Mouse (Mus musculus) limb, embryonic 12.5 days (tissue): ENCODE measurements at regions not wholly inside any gene's neighbourhood (a gene's known extent, or its start where the extent isn't known, plus 50 kb on each side); places are given as distances from the start of the nearest gene placed in this dataset.

Source experiments
- ATAC-seq: fragments of 200-750 bp; cut with Nextera tagmentation; 2 replicates; pipeline ENCODE4 v1.8.0; 2017; ENCODE audit warnings: low read depth, moderate TSS enrichment; ENCODE audit not compliant: insufficient number of reproducible peaks, insufficient read depth, low FRiP score, low TSS enrichment
- H3K27ac ChIP-seq: fragments of 300-500 bp; sonication (generic); 2 replicates; pipeline ENCODE4 v1.5.1; 2016; ENCODE audit warnings: mild to moderate bottlenecking, moderate library complexity
- H3K27me3 ChIP-seq: fragments of 300-500 bp; sonication (generic); 2 replicates; pipeline ENCODE4 v1.6.1; 2016; ENCODE audit warnings: mild to moderate bottlenecking, moderate library complexity
- H3K36me3 ChIP-seq: fragments of 300-500 bp; sonication (generic); 2 replicates; pipeline ENCODE4 v1.6.1; 2016; ENCODE audit warnings: mild to moderate bottlenecking, moderate library complexity
- H3K4me1 ChIP-seq: fragments of 300-500 bp; sonication (generic); replicated peaks from 2 replicates; pipeline ENCODE4 v1.6.1; 2016
- H3K4me2 ChIP-seq: fragments of 300-500 bp; sonication (generic); 2 replicates; pipeline ENCODE4 v1.6.1; 2016; ENCODE audit warnings: mild to moderate bottlenecking, moderate library complexity
- H3K4me3 ChIP-seq: fragments of 300-500 bp; sonication (generic); replicated peaks from 2 replicates; pipeline ENCODE4 v1.5.1; 2016; ENCODE audit warnings: mild to moderate bottlenecking
- H3K9ac ChIP-seq: fragments of 300-500 bp; sonication (generic); replicated peaks from 2 replicates; pipeline ENCODE4 v1.6.1; 2016; ENCODE audit warnings: mild to moderate bottlenecking, moderate library complexity
- H3K9me3 ChIP-seq: fragments of 300-500 bp; sonication (generic); 2 replicates; pipeline ENCODE4 v1.6.1; 2016; ENCODE audit warnings: mild to moderate bottlenecking, moderate library complexity
- WGBS: fragments of 180-500 bp; shearing (Covaris S2); methylation state at CpG from one replicate; pipeline ENCODE4 v1.1.7; 2016; 5-methylcytosine and 5-hydroxymethylcytosine counted together

GRCm38 (mm10) chr11:114467803-114468202, 200.5 kb upstream of the Rpl38 start:
- H3K27me3 ChIP-seq = peaks cover 37% of the 10 kb centered on the region
- ATAC-seq = no peak; the same call in 1 of the 2 replicates
- peak overlapping the region; percentile 48 for H3K4me2 ChIP-seq
- no peak overlapping the region for H3K9ac ChIP-seq
- peaks cover 37% of the 10 kb centered on the region for H3K4me1 ChIP-seq
- no peaks in the 10 kb centered on the region for H3K36me3 ChIP-seq
- H3K4me3 ChIP-seq = no peak overlapping the region
- H3K27ac ChIP-seq = peak overlapping the region; percentile 66; the same call in 1 of the 2 replicates
- no peaks in the 10 kb centered on the region for H3K9me3 ChIP-seq
- 2% methylated on average over 8 of the region's 8 CpGs for WGBS

DNA sequence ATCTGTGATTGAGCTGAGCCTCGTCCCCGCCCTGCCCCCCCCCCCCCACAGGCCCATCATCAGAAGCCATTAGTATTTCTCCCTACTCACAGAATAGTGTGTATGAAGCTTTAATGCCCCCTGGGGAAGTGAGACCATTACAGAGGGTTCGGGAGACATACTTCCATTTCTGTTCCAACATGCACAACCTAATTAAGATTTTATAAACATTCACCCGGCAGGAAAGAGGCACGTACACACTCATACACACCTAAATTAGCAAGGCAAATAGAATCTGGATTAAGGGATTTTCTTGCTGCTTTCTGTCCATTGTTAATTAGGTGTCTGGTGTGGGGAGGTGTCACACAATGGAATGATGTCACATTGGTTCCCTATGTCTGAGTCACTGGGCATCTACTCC, 202.8 kb upstream of the Rpl38 start:
- H3K36me3 ChIP-seq = no peaks in the 10 kb centered on the region
- no peak for ATAC-seq
- H3K4me1 ChIP-seq = peaks cover 37% of the 10 kb centered on the region
- no peaks in the 10 kb centered on the region for H3K9me3 ChIP-seq
- no peak overlapping the region for H3K4me2 ChIP-seq
- 37% methylated on average over 5 of the region's 5 CpGs for WGBS
- H3K9ac ChIP-seq = no peak overlapping the region
- no peak overlapping the region for H3K27ac ChIP-seq
- H3K4me3 ChIP-seq = no peak overlapping the region
- peaks cover 23% of the 10 kb centered on the region for H3K27me3 ChIP-seq

DNA sequence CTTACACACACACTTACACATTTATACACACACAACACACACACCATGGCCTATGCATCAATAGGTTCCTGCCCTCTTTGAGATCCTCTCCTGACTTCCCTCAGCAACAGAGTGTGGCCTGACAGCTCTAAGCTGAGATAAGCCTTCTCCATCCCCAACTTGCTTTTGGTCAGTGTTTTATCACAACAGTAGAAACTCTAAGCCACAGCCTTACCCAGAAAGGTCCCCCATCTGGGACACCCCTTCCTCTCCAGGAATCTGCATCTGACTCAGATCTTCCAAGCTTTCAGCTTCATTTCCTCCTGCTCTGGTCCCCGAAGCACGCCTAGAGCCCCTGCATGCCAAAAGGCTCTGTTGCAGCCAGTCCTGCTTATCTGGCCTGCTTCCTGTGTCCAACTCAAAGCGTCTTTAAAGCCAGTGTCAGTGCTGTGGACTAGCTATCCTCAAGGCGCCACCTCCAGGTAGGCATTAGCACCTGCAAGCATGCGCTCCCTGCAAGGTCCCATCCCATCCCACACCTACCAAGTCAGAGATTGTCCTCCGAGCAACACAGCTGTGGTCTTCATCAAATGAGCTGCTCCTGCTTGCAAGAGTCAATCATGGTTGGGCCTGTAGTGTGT, 205.5 kb upstream of the Rpl38 start:
- no peak overlapping the region for H3K9ac ChIP-seq
- H3K27ac ChIP-seq = no peak overlapping the region
- no peak overlapping the region for H3K4me3 ChIP-seq
- no peaks in the 10 kb centered on the region for H3K36me3 ChIP-seq
- WGBS = 21% methylated on average over 6 of the region's 6 CpGs
- H3K9me3 ChIP-seq = no peaks in the 10 kb centered on the region
- ATAC-seq = no peak
- H3K27me3 ChIP-seq = peaks cover 19% of the 10 kb centered on the region; the same call in 1 of the 2 replicates
- H3K4me2 ChIP-seq = no peak overlapping the region
- H3K4me1 ChIP-seq = peaks cover 25% of the 10 kb centered on the region

DNA sequence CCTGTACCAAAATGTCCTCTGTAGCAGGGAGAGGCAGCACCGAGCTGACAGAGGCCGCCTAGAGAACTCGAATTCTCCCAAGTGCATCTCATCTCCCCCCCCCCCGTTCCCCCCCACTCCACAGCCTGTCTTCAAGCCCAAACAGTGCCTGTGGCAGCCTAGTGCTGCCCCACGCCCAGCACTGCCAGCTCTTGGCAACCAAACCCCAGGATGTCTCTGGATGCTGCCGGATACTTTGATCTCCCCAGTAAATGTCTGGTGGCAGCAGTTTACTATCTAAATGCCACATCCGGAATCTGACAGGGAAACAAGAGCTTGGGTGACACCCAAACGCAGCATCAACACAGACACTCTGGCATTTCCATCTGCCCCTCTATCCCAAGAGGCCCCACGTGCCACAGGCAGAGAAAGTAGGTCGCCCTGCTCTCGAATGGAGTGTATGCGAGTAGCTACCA, 213.4 kb upstream of the Rpl38 start:
- no peak overlapping the region for H3K27ac ChIP-seq
- no peak for ATAC-seq

DNA sequence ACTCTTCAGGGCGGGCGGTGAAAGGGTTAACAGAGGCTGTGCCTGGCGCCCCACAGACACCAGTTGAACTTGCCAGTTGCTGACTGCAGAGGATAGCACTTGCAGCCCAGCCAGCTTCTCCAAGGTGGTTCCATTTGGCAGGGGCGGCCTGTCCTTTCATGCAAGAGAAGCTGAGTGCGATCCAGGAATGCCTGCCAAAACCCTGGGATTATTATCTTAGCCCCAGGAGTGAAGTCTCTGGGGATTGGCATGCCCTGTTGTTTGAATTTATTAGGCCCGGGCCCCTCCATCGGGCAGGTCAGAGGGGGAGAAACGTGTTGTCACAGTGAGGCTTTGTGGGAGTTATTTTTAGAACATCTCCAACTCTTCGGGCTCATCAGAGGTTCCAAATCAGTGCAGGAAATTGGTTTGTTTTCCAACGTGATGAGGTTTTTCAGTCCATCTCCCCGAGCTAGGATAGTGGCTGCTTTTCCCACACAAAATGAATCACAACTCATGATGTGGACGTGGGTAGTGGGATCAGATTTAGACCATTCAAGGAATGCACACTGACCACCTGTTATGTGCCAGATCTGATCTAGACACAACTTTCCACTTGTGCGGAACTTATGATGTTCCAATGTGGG, 219.4 kb upstream of the Rpl38 start:
- 37% methylated on average over 13 of the region's 13 CpGs for WGBS
- no peak for ATAC-seq

More for the DNA sequence above, 213.4 kb upstream of the Rpl38 start:
- no peaks in the 10 kb centered on the region for H3K27me3 ChIP-seq
- H3K9ac ChIP-seq = no peak overlapping the region
- H3K9me3 ChIP-seq = no peaks in the 10 kb centered on the region
- H3K4me1 ChIP-seq = no peaks in the 10 kb centered on the region
- no peak overlapping the region for H3K4me3 ChIP-seq
- 64% methylated on average over 12 of the region's 12 CpGs for WGBS
- no peak overlapping the region for H3K4me2 ChIP-seq
- no peaks in the 10 kb centered on the region for H3K36me3 ChIP-seq

DNA sequence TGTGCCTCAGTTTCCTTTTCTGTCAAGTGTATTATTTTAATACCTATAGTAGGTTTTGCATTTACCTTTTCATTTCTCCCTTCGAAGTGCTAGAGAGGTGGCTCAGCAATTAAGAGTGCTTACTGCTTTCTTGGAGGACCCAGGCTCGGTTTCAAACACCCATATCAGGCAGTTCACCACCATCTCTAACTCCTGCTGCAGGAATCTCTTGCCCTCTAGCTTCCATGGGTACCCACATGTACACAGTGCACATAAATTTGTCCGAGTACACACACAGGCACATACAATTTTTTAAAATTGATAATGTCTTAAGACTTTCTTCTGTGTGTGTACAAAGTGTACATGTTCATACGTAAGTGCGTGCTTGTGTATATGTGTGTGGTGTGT, 220.9 kb upstream of the Rpl38 start:
- 84% methylated on average over 5 of the region's 5 CpGs for WGBS
- no peak for ATAC-seq
- Histone ChIP-seq H3K4me1 (peaks cover 29% of the 10 kb centered on the region), H3K9me3 (no peaks in the 10 kb centered on the region), H3K4me2 (peak overlapping the region; percentile 59), H3K27ac (no peak overlapping the region), H3K27me3 (peaks cover 26% of the 10 kb centered on the region; the same call in 1 of the 2 replicates), H3K4me3 (no peak overlapping the region), H3K36me3 (no peaks in the 10 kb centered on the region), H3K9ac (no peak overlapping the region)

More for the DNA sequence above, 219.4 kb upstream of the Rpl38 start:
- H3K27me3 ChIP-seq = peaks cover 18% of the 10 kb centered on the region; the same call in 1 of the 2 replicates
- H3K4me3 ChIP-seq = no peak overlapping the region
- no peaks in the 10 kb centered on the region for H3K9me3 ChIP-seq
- no peaks in the 10 kb centered on the region for H3K36me3 ChIP-seq
- H3K9ac ChIP-seq = no peak overlapping the region
- no peak overlapping the region for H3K4me2 ChIP-seq
- no peak overlapping the region for H3K27ac ChIP-seq
- peaks cover 29% of the 10 kb centered on the region for H3K4me1 ChIP-seq

GRCm38 (mm10) chr11:114446617-114447460, 221.5 kb upstream of the Rpl38 start:
- Histone ChIP-seq H3K9ac (peak overlapping the region; percentile 18; the same call in 1 of the 2 replicates), H3K27ac (no peak overlapping the region), H3K4me1 (peaks cover 29% of the 10 kb centered on the region), H3K4me2 (peak overlapping the region; percentile 59), H3K36me3 (no peaks in the 10 kb centered on the region), H3K9me3 (no peaks in the 10 kb centered on the region), H3K27me3 (peaks cover 31% of the 10 kb centered on the region; the same call in 1 of the 2 replicates), H3K4me3 (peak overlapping the region; percentile 34)
- no peak for ATAC-seq
- WGBS = 5% methylated on average over 22 of the region's 23 CpGs

DNA sequence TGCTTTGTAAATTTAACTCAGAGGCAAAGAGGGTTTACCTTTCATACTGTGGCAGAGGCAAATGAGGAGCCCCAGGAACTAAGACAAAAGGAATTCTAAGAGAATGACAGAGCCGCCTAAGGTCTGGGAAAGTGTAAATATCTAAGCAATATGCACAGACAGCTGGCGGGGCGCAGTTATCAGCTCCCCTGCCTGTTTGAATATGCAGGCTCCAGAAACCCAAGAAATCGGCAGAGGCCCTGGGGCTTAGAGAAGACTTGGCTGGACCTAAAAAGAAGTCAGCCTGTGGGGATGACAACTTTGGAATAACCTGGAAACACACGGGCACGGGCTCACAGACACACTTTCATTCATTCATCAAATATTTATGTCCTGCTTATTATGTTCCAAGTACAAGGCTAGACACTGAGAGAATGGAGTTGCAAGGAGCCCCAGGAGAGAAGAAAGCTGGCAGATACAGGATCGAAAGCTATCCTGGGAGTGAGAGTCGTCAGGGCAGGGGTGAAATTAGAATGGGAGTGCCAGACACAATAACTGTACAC, 222.2 kb upstream of the Rpl38 start:
- H3K4me3 ChIP-seq = peak overlapping the region; percentile 34
- H3K27me3 ChIP-seq = peaks cover 35% of the 10 kb centered on the region; the same call in 1 of the 2 replicates
- H3K4me2 ChIP-seq = peak overlapping the region; percentile 59
- no peaks in the 10 kb centered on the region for H3K36me3 ChIP-seq
- no peaks in the 10 kb centered on the region for H3K9me3 ChIP-seq
- ATAC-seq = no peak
- peaks cover 29% of the 10 kb centered on the region for H3K4me1 ChIP-seq
- no peak overlapping the region for H3K27ac ChIP-seq
- peak overlapping the region; percentile 18; the same call in 1 of the 2 replicates for H3K9ac ChIP-seq
- WGBS = 11% methylated on average over 8 of the region's 8 CpGs

- 18% methylated on average over 8 of the region's 8 CpGs for WGBS
- Histone ChIP-seq H3K4me3 (no peak overlapping the region), H3K4me2 (no peak overlapping the region), H3K27me3 (peaks cover 39% of the 10 kb centered on the region; the same call in 1 of the 2 replicates), H3K9ac (no peak overlapping the region), H3K36me3 (no peaks in the 10 kb centered on the region), H3K27ac (no peak overlapping the region), H3K9me3 (no peaks in the 10 kb centered on the region), H3K4me1 (peaks cover 29% of the 10 kb centered on the region)
- ATAC-seq = no peak
These were observed 224.1 kb upstream of the Rpl38 start for GRCm38 (mm10) chr11:114444211-114444610.

DNA sequence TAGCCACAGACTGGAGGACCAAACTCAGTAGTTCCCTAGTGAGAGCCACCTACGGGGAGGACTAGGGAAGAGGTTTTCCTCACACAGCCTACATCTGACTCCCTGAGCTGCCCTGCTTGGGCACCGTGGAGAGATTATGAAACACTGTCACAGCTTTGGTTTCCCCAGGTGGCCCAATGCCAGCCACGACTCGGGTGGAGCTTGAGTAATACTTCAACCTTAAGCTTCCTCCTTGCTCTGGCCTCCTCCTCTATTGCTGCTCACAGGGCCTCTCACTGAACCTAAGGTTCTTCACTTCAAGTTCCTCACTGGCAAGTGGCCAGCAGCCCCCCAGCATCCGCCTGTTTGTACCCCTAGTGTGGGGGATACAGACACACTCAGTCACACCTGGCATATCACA, 224.9 kb upstream of the Rpl38 start:
- H3K4me2 ChIP-seq = no peak overlapping the region
- H3K27ac ChIP-seq = no peak overlapping the region
- H3K4me3 ChIP-seq = no peak overlapping the region
- H3K36me3 ChIP-seq = no peaks in the 10 kb centered on the region
- WGBS = 74% methylated on average over 5 of the region's 5 CpGs
- peaks cover 39% of the 10 kb centered on the region; the same call in 1 of the 2 replicates for H3K27me3 ChIP-seq
- H3K4me1 ChIP-seq = peaks cover 24% of the 10 kb centered on the region
- ATAC-seq = no peak
- no peak overlapping the region for H3K9ac ChIP-seq
- H3K9me3 ChIP-seq = no peaks in the 10 kb centered on the region

DNA sequence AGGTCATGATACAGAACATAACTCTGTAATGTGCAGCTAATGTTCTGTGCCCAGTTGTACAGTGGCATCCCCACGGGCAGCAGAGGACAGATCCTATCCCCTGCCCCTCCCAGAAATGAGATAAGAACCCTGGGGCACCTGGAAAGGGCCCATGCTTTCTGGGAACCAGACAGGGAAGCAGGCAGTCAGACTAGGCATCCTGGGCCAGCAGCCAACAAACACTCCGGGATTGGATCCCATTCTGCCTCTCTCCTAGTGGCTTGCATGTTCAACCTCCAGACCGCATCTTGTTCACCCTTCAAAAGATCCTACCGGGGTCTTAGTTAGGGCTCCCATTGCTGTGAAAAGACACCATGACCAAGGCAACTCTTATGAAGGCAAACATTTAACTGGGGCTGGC, 229.0 kb upstream of the Rpl38 start:
- Histone ChIP-seq H3K4me2 (no peak overlapping the region), H3K27ac (no peak overlapping the region), H3K9ac (no peak overlapping the region), H3K9me3 (no peaks in the 10 kb centered on the region), H3K4me3 (no peak overlapping the region), H3K36me3 (no peaks in the 10 kb centered on the region), H3K27me3 (peaks cover 31% of the 10 kb centered on the region), H3K4me1 (0 out of 2 replicates have a peak, but pooled peaks cover 4% of the 10 kb centered on the region)
- ATAC-seq = no peak
- WGBS = 90% methylated on average over 4 of the region's 4 CpGs
